Mouse (Mus musculus): ENCODE data around the gene R3hdm4. TPM values are rescaled to one million over a fixed set of nuclear protein-coding genes. Genes with fewer than 3 reads are reported as not detected.
A peak's percentile ranks its signal among the peaks of the same experiment; 100 is the strongest.

R3hdm4 gene
- polyA plus RNA-seq, 1 experiment from 2014 or later = 293 TPM

- no peak for ATAC-seq
- no peak overlapping the region for H3K4me2 ChIP-seq (ENCODE audit: low read length)
- H3K27me3 ChIP-seq (ENCODE audit: control insufficient read depth, insufficient read depth, low read depth, low read length) = no peaks in the 10 kb centered on the region
- H3K4me1 ChIP-seq (ENCODE audit: control insufficient read depth, insufficient read depth, low read length) = peaks cover 4% of the 10 kb centered on the region; the same call in 1 of the 2 replicates
- H3K4me3 ChIP-seq (ENCODE audit: low read depth, low read length) = no peak overlapping the region
- H3K27ac ChIP-seq (ENCODE audit: low read length) = no peak overlapping the region
- no peak overlapping the region for H3K9ac ChIP-seq (ENCODE audit: low read depth, low read length)
- H3K9me3 ChIP-seq (replicated peaks; ENCODE audit: control insufficient read depth, low read length, poor library complexity, severe bottlenecking) = no peaks in the 10 kb centered on the region
- WGBS = 87% methylated on average over 16 of the region's 16 CpGs
- peaks cover 11% of the 10 kb centered on the region for H3K36me3 ChIP-seq (ENCODE audit: control insufficient read depth, insufficient read depth, low read length)
These were observed 14.0 kb upstream of the R3hdm4 start for GRCm38 (mm10) chr10:79934794-79935569.

GRCm38 (mm10) chr10:79934272-79934721 is 13.3 kb upstream of the R3hdm4 start:
- no peak overlapping the region for H3K4me2 ChIP-seq (ENCODE audit: low read length)
- ATAC-seq = no peak
- H3K9me3 ChIP-seq (replicated peaks; ENCODE audit: control insufficient read depth, low read length, poor library complexity, severe bottlenecking) = no peaks in the 10 kb centered on the region
- H3K36me3 ChIP-seq (ENCODE audit: control insufficient read depth, insufficient read depth, low read length) = peaks cover 11% of the 10 kb centered on the region
- H3K9ac ChIP-seq (ENCODE audit: low read depth, low read length) = no peak overlapping the region
- H3K27ac ChIP-seq (ENCODE audit: low read length) = no peak overlapping the region
- WGBS = 55% methylated on average over 13 of the region's 13 CpGs
- peaks cover 7% of the 10 kb centered on the region for H3K4me1 ChIP-seq (ENCODE audit: control insufficient read depth, insufficient read depth, low read length)
- H3K4me3 ChIP-seq (ENCODE audit: low read depth, low read length) = no peak overlapping the region
- no peaks in the 10 kb centered on the region for H3K27me3 ChIP-seq (ENCODE audit: control insufficient read depth, insufficient read depth, low read depth, low read length)

GRCm38 (mm10) chr10:79933861-79934260 is 12.9 kb upstream of the R3hdm4 start:
- no peaks in the 10 kb centered on the region for H3K9me3 ChIP-seq (replicated peaks; ENCODE audit: control insufficient read depth, low read length, poor library complexity, severe bottlenecking)
- peaks cover 11% of the 10 kb centered on the region for H3K36me3 ChIP-seq (ENCODE audit: control insufficient read depth, insufficient read depth, low read length)
- no peak overlapping the region for H3K4me2 ChIP-seq (ENCODE audit: low read length)
- H3K4me1 ChIP-seq (ENCODE audit: control insufficient read depth, insufficient read depth, low read length) = peaks cover 12% of the 10 kb centered on the region
- no peak overlapping the region for H3K27ac ChIP-seq (ENCODE audit: low read length)
- no peak overlapping the region for H3K4me3 ChIP-seq (ENCODE audit: low read depth, low read length)
- H3K27me3 ChIP-seq (ENCODE audit: control insufficient read depth, insufficient read depth, low read depth, low read length) = no peaks in the 10 kb centered on the region
- 32% methylated on average over 6 of the region's 6 CpGs for WGBS
- ATAC-seq = no peak
- no peak overlapping the region for H3K9ac ChIP-seq (ENCODE audit: low read depth, low read length)

GRCm38 (mm10) chr10:79933145-79933679 is 12.2 kb upstream of the R3hdm4 start:
- Histone ChIP-seq H3K9ac (ENCODE audit: low read depth, low read length) (no peak overlapping the region), H3K4me1 (ENCODE audit: control insufficient read depth, insufficient read depth, low read length) (peaks cover 16% of the 10 kb centered on the region)

GRCm38 (mm10) chr10:79932736-79933135 is 11.7 kb upstream of the R3hdm4 start:
- 18% methylated on average over 8 of the region's 8 CpGs for WGBS
- Histone ChIP-seq H3K4me3 (ENCODE audit: low read depth, low read length) (no peak overlapping the region), H3K9me3 (replicated peaks; ENCODE audit: control insufficient read depth, low read length, poor library complexity, severe bottlenecking) (no peaks in the 10 kb centered on the region), H3K4me2 (ENCODE audit: low read length) (no peak overlapping the region), H3K4me1 (ENCODE audit: control insufficient read depth, insufficient read depth, low read length) (peaks cover 16% of the 10 kb centered on the region), H3K27me3 (ENCODE audit: control insufficient read depth, insufficient read depth, low read depth, low read length) (no peaks in the 10 kb centered on the region), H3K9ac (ENCODE audit: low read depth, low read length) (peak overlapping the region; percentile 10; the same call in 1 of the 2 replicates), H3K36me3 (ENCODE audit: control insufficient read depth, insufficient read depth, low read length) (peaks cover 11% of the 10 kb centered on the region), H3K27ac (ENCODE audit: low read length) (peak overlapping the region; percentile 43)
- no peak for ATAC-seq

More at GRCm38 (mm10) chr10:79933145-79933679, 12.2 kb upstream of the R3hdm4 start:
- Histone ChIP-seq H3K27me3 (ENCODE audit: control insufficient read depth, insufficient read depth, low read depth, low read length) (no peaks in the 10 kb centered on the region), H3K4me3 (ENCODE audit: low read depth, low read length) (no peak overlapping the region), H3K4me2 (ENCODE audit: low read length) (no peak overlapping the region), H3K27ac (ENCODE audit: low read length) (peak overlapping the region; percentile 43), H3K9me3 (replicated peaks; ENCODE audit: control insufficient read depth, low read length, poor library complexity, severe bottlenecking) (no peaks in the 10 kb centered on the region), H3K36me3 (ENCODE audit: control insufficient read depth, insufficient read depth, low read length) (peaks cover 11% of the 10 kb centered on the region)
- 71% methylated on average over 9 of the region's 9 CpGs for WGBS
- ATAC-seq = no peak

- H3K27ac ChIP-seq (ENCODE audit: low read length) = no peak overlapping the region
- no peak overlapping the region for H3K4me2 ChIP-seq (ENCODE audit: low read length)
- no peak for ATAC-seq
- H3K9me3 ChIP-seq (replicated peaks; ENCODE audit: control insufficient read depth, low read length, poor library complexity, severe bottlenecking) = no peaks in the 10 kb centered on the region
- no peaks in the 10 kb centered on the region for H3K27me3 ChIP-seq (ENCODE audit: control insufficient read depth, insufficient read depth, low read depth, low read length)
- peaks cover 12% of the 10 kb centered on the region for H3K4me1 ChIP-seq (ENCODE audit: control insufficient read depth, insufficient read depth, low read length)
- 83% methylated on average over 9 of the region's 9 CpGs for WGBS
- no peak overlapping the region for H3K4me3 ChIP-seq (ENCODE audit: low read depth, low read length)
- H3K36me3 ChIP-seq (ENCODE audit: control insufficient read depth, insufficient read depth, low read length) = peaks cover 9% of the 10 kb centered on the region
- no peak overlapping the region for H3K9ac ChIP-seq (ENCODE audit: low read depth, low read length)
These were observed 10.8 kb upstream of the R3hdm4 start for GRCm38 (mm10) chr10:79931797-79932196.

GRCm38 (mm10) chr10:79930826-79931186 is 9.8 kb upstream of the R3hdm4 start:
- H3K4me2 ChIP-seq (ENCODE audit: low read length) = no peak overlapping the region
- H3K27me3 ChIP-seq (ENCODE audit: control insufficient read depth, insufficient read depth, low read depth, low read length) = no peaks in the 10 kb centered on the region
- WGBS = 72% methylated on average over 16 of the region's 16 CpGs
- no peak overlapping the region for H3K4me3 ChIP-seq (ENCODE audit: low read depth, low read length)
- H3K9ac ChIP-seq (ENCODE audit: low read depth, low read length) = no peak overlapping the region
- H3K27ac ChIP-seq (ENCODE audit: low read length) = no peak overlapping the region
- H3K9me3 ChIP-seq (replicated peaks; ENCODE audit: control insufficient read depth, low read length, poor library complexity, severe bottlenecking) = no peaks in the 10 kb centered on the region
- peaks cover 9% of the 10 kb centered on the region for H3K36me3 ChIP-seq (ENCODE audit: control insufficient read depth, insufficient read depth, low read length)
- H3K4me1 ChIP-seq (ENCODE audit: control insufficient read depth, insufficient read depth, low read length) = peaks cover 19% of the 10 kb centered on the region
- no peak for ATAC-seq

- Histone ChIP-seq H3K36me3 (ENCODE audit: control insufficient read depth, insufficient read depth, low read length) (peaks cover 9% of the 10 kb centered on the region), H3K9ac (ENCODE audit: low read depth, low read length) (0 out of 2 replicates have a peak overlapping the region, but pooled peaks have one; percentile 34), H3K4me1 (ENCODE audit: control insufficient read depth, insufficient read depth, low read length) (peaks cover 24% of the 10 kb centered on the region), H3K27me3 (ENCODE audit: control insufficient read depth, insufficient read depth, low read depth, low read length) (no peaks in the 10 kb centered on the region), H3K4me2 (ENCODE audit: low read length) (no peak overlapping the region), H3K9me3 (replicated peaks; ENCODE audit: control insufficient read depth, low read length, poor library complexity, severe bottlenecking) (no peaks in the 10 kb centered on the region), H3K4me3 (ENCODE audit: low read depth, low read length) (no peak overlapping the region), H3K27ac (ENCODE audit: low read length) (no peak overlapping the region)
- ATAC-seq = no peak
- WGBS = 84% methylated on average over 18 of the region's 18 CpGs
These were observed 9.2 kb upstream of the R3hdm4 start for GRCm38 (mm10) chr10:79929967-79930825.

Data from midbrain, embryonic 16.5 days (tissue).